Mouse (Mus musculus): Measurements from ENCODE around the gene Cldn2. TPM values are rescaled to one million over a fixed set of nuclear protein-coding genes. Genes with fewer than 3 reads are reported as not detected.

The Cldn2 gene
- total and polyA plus RNA-seq, 3 experiments, result not detected

DNA sequence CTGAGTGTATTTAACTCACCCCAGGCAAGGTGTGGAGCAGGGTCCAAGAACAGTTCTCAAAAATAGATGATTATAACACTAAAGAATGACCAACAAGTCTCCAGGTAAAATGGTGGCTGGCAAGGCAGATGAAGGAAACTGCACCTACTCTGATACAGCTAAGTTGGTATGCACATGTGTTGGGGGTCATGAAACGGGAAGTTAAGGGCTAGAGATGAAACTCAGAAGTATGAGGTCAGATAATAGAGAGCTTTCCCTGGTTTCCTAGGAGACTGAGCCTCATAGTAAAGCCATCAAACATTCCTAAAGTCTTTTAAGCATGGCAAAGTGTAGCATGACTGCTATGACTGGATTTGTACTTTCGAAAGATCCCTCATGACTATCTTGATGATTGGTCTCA, 2.4 kb downstream of the Cldn2 start:
- Histone ChIP-seq H3K36me3 (ENCODE audit: control insufficient read depth in 1 of 2, insufficient read depth in 2 of 2, low read length in 2 of 2) (peaks cover 0 to 10% of the 10 kb centered on the region in 2 experiments; a peak in 2 of 4 replicates), H3K27ac (ENCODE audit: control insufficient read depth, low read depth, low read length) (no peak overlapping the region), H3K4me3 (ENCODE audit: control insufficient read depth in 1 of 2, insufficient read depth in 1 of 2, low read depth in 2 of 2, low read length in 2 of 2) (no peak overlapping the region), H3K27me3 (ENCODE audit: control insufficient read depth in 1 of 2, insufficient read depth in 2 of 2, low read length in 2 of 2) (no peaks in the 10 kb centered on the region), H3K79me2 (ENCODE audit: control insufficient read depth, insufficient read depth, low read length, poor library complexity) (no peaks in the 10 kb centered on the region), H3K9ac (ENCODE audit: control insufficient read depth, low read depth, low read length, poor library complexity, severe bottlenecking) (no peak overlapping the region), H3K9me3 (replicated peaks; ENCODE audit: insufficient read depth, low read length) (no peaks in the 10 kb centered on the region), H3K4me1 (ENCODE audit: control insufficient read depth in 1 of 2, insufficient read depth in 2 of 2, low read length in 2 of 2) (peaks cover 0 to 11% of the 10 kb centered on the region in 2 experiments; a peak in 3 of 4 replicates)
- TF ChIP-seq JUND (IDR thresholded peaks at IDR 0.05; ENCODE audit: low read depth, low read length) (no peak), MYC (IDR thresholded peaks at IDR 0.05; ENCODE audit: low read depth, low read length) (peak; percentile 31; the same call in 1 of the 2 replicates), TBP (IDR thresholded peaks at IDR 0.05; ENCODE audit: low read depth, low read length) (no peak), ZKSCAN1 (IDR thresholded peaks at IDR 0.05; ENCODE audit: low read depth, low read length) (no peak), MYB (IDR thresholded peaks at IDR 0.05; ENCODE audit: low read depth, low read length) (no peak), TAL1 (IDR thresholded peaks at IDR 0.05; ENCODE audit: low read length) (no peak), POLR2A (IDR thresholded peaks at IDR 0.05; ENCODE audit: control insufficient read depth in 1 of 2, insufficient read depth in 1 of 2, low read depth in 1 of 2, low read length in 2 of 2, poor library complexity in 1 of 2) (no peak), HCFC1 (IDR thresholded peaks at IDR 0.05; ENCODE audit: low read depth, low read length) (no peak), USF2 (IDR thresholded peaks at IDR 0.05; ENCODE audit: borderline replicate concordance in 1 of 2, insufficient read depth in 1 of 2, low read depth in 1 of 2, low read length in 2 of 2) (no peak), ETS1 (IDR thresholded peaks at IDR 0.05; ENCODE audit: low read depth, low read length) (peak; percentile 26; the same call in 1 of the 2 replicates)
- peak; percentile 64 for DNase-seq (ENCODE audit: low read depth, low spot score)

GRCm38 (mm10) chrX:139805918-139806317, 5.3 kb downstream of the Cldn2 start:
- no peak overlapping the region for H3K4me3 ChIP-seq (ENCODE audit: control insufficient read depth in 1 of 2, insufficient read depth in 1 of 2, low read depth in 2 of 2, low read length in 2 of 2)
- TF ChIP-seq USF2 (IDR thresholded peaks at IDR 0.05; ENCODE audit: borderline replicate concordance in 1 of 2, insufficient read depth in 1 of 2, low read depth in 1 of 2, low read length in 2 of 2) (no peak), RCOR1 (IDR thresholded peaks at IDR 0.05; ENCODE audit: low read depth, low read length) (no peak), TCF12 (IDR thresholded peaks at IDR 0.05; ENCODE audit: low read depth, low read length) (no peak), GABPA (IDR thresholded peaks at IDR 0.05; ENCODE audit: low read depth, low read length) (no peak), TBP (IDR thresholded peaks at IDR 0.05; ENCODE audit: low read depth, low read length) (no peak), NELFE (IDR thresholded peaks at IDR 0.05; ENCODE audit: low read depth, low read length) (no peak), BHLHE40 (IDR thresholded peaks at IDR 0.05; ENCODE audit: borderline replicate concordance, low read depth, low read length) (no peak), MEF2A (IDR thresholded peaks at IDR 0.05; ENCODE audit: extremely low read depth, insufficient replicate concordance, low read depth, low read length, poor library complexity, severe bottlenecking) (no peak), MXI1 (IDR thresholded peaks at IDR 0.05; ENCODE audit: low read depth, low read length) (no peak), SIN3A (IDR thresholded peaks at IDR 0.05; ENCODE audit: low read length) (no peak)
- H3K4me1 ChIP-seq (ENCODE audit: control insufficient read depth in 1 of 2, insufficient read depth in 2 of 2, low read length in 2 of 2), result peaks cover 0 to 8% of the 10 kb centered on the region in 2 experiments; a peak in 3 of 4 replicates

More at GRCm38 (mm10) chrX:139805918-139806317, 5.3 kb downstream of the Cldn2 start:
- no peak for DNase-seq (ENCODE audit: low read depth, low spot score)
- Histone ChIP-seq H3K27ac (ENCODE audit: control insufficient read depth, low read depth, low read length) (no peak overlapping the region), H3K79me2 (ENCODE audit: control insufficient read depth, insufficient read depth, low read length, poor library complexity) (no peaks in the 10 kb centered on the region), H3K9ac (ENCODE audit: control insufficient read depth, low read depth, low read length, poor library complexity, severe bottlenecking) (no peak overlapping the region), H3K27me3 (ENCODE audit: control insufficient read depth in 1 of 2, insufficient read depth in 2 of 2, low read length in 2 of 2) (no peaks in the 10 kb centered on the region), H3K9me3 (replicated peaks; ENCODE audit: insufficient read depth, low read length) (no peaks in the 10 kb centered on the region), H3K36me3 (ENCODE audit: control insufficient read depth in 1 of 2, insufficient read depth in 2 of 2, low read length in 2 of 2) (peaks cover 0 to 10% of the 10 kb centered on the region in 2 experiments; a peak in 2 of 4 replicates)
